Mouse (Mus musculus): ENCODE results near the gene Nucks1. TPM values are rescaled to one million over a fixed set of nuclear protein-coding genes. Genes with fewer than 3 reads are reported as not detected.

The Nucks1 gene
- polyA plus RNA-seq, 1 experiment: 180 TPM

GRCm38 (mm10) chr1:131942621-131943590 is 32.6 kb downstream of the Nucks1 start:
- TF ChIP-seq CTCF (IDR thresholded peaks at IDR 0.05; ENCODE audit: borderline replicate concordance, insufficient read depth, low read length) (no peak), POLR2A (IDR thresholded peaks at IDR 0.05; ENCODE audit: low read depth, low read length) (no peak)
- Histone ChIP-seq H3K27ac (ENCODE audit: insufficient read depth, low read length) (0 out of 2 replicates have a peak overlapping the region, but pooled peaks have one; percentile 21), H3K4me3 (ENCODE audit: insufficient read depth, low read length) (no peak overlapping the region), H3K4me1 (ENCODE audit: control insufficient read depth, insufficient read depth, low read length) (peaks cover 5% of the 10 kb centered on the region)

- Histone ChIP-seq H3K27ac (ENCODE audit: insufficient read depth, low read length) (no peak overlapping the region), H3K4me3 (ENCODE audit: insufficient read depth, low read length) (no peak overlapping the region), H3K4me1 (ENCODE audit: control insufficient read depth, insufficient read depth, low read length) (peaks cover 5% of the 10 kb centered on the region)
- no peak for TF ChIP-seq CTCF (IDR thresholded peaks at IDR 0.05; ENCODE audit: borderline replicate concordance, insufficient read depth, low read length)
- TF ChIP-seq POLR2A (IDR thresholded peaks at IDR 0.05; ENCODE audit: low read depth, low read length): no peak
Measured at GRCm38 (mm10) chr1:131945674-131946440, 35.5 kb downstream of the Nucks1 start.

- no peak overlapping the region for H3K27ac ChIP-seq (ENCODE audit: insufficient read depth, low read length)
- TF ChIP-seq CTCF (IDR thresholded peaks at IDR 0.05; ENCODE audit: borderline replicate concordance, insufficient read depth, low read length) (no peak), POLR2A (IDR thresholded peaks at IDR 0.05; ENCODE audit: low read depth, low read length) (no peak)
- no peak overlapping the region for H3K4me3 ChIP-seq (ENCODE audit: insufficient read depth, low read length)
- H3K4me1 ChIP-seq (ENCODE audit: control insufficient read depth, insufficient read depth, low read length): peaks cover 3% of the 10 kb centered on the region
Measured at GRCm38 (mm10) chr1:131946462-131947215, 36.3 kb downstream of the Nucks1 start.

- Histone ChIP-seq H3K4me1 (ENCODE audit: control insufficient read depth, insufficient read depth, low read length) (peaks cover 2% of the 10 kb centered on the region; the same call in 1 of the 2 replicates), H3K4me3 (ENCODE audit: insufficient read depth, low read length) (no peak overlapping the region), H3K27ac (ENCODE audit: insufficient read depth, low read length) (no peak overlapping the region)
- TF ChIP-seq CTCF (IDR thresholded peaks at IDR 0.05; ENCODE audit: borderline replicate concordance, insufficient read depth, low read length) (no peak), POLR2A (IDR thresholded peaks at IDR 0.05; ENCODE audit: low read depth, low read length) (no peak)
Measured at GRCm38 (mm10) chr1:131947997-131948525, 37.7 kb downstream of the Nucks1 start.

- H3K4me3 ChIP-seq (ENCODE audit: insufficient read depth, low read length): no peak overlapping the region
- no peak for TF ChIP-seq CTCF (IDR thresholded peaks at IDR 0.05; ENCODE audit: borderline replicate concordance, insufficient read depth, low read length)
- no peak for TF ChIP-seq POLR2A (IDR thresholded peaks at IDR 0.05; ENCODE audit: low read depth, low read length)
- no peak overlapping the region for H3K27ac ChIP-seq (ENCODE audit: insufficient read depth, low read length)
- no peaks in the 10 kb centered on the region for H3K4me1 ChIP-seq (ENCODE audit: control insufficient read depth, insufficient read depth, low read length)
Measured at GRCm38 (mm10) chr1:131954242-131954865, 44.0 kb downstream of the Nucks1 start.

- Histone ChIP-seq H3K4me3 (ENCODE audit: insufficient read depth, low read length) (no peak overlapping the region), H3K4me1 (ENCODE audit: control insufficient read depth, insufficient read depth, low read length) (no peaks in the 10 kb centered on the region), H3K27ac (ENCODE audit: insufficient read depth, low read length) (no peak overlapping the region)
- TF ChIP-seq POLR2A (IDR thresholded peaks at IDR 0.05; ENCODE audit: low read depth, low read length) (no peak), CTCF (IDR thresholded peaks at IDR 0.05; ENCODE audit: borderline replicate concordance, insufficient read depth, low read length) (no peak)
Measured at GRCm38 (mm10) chr1:131955131-131955757, 44.9 kb downstream of the Nucks1 start.

GRCm38 (mm10) chr1:131957416-131957815 is 47.1 kb downstream of the Nucks1 start:
- Histone ChIP-seq H3K27ac (ENCODE audit: insufficient read depth, low read length) (no peak overlapping the region), H3K4me3 (ENCODE audit: insufficient read depth, low read length) (no peak overlapping the region), H3K4me1 (ENCODE audit: control insufficient read depth, insufficient read depth, low read length) (no peaks in the 10 kb centered on the region)
- TF ChIP-seq POLR2A (IDR thresholded peaks at IDR 0.05; ENCODE audit: low read depth, low read length): no peak
- TF ChIP-seq CTCF (IDR thresholded peaks at IDR 0.05; ENCODE audit: borderline replicate concordance, insufficient read depth, low read length): no peak

- Histone ChIP-seq H3K27ac (ENCODE audit: insufficient read depth, low read length) (no peak overlapping the region), H3K4me3 (ENCODE audit: insufficient read depth, low read length) (no peak overlapping the region), H3K4me1 (ENCODE audit: control insufficient read depth, insufficient read depth, low read length) (no peaks in the 10 kb centered on the region)
- no peak for TF ChIP-seq CTCF (IDR thresholded peaks at IDR 0.05; ENCODE audit: borderline replicate concordance, insufficient read depth, low read length)
- TF ChIP-seq POLR2A (IDR thresholded peaks at IDR 0.05; ENCODE audit: low read depth, low read length): no peak
Measured at GRCm38 (mm10) chr1:131961004-131961403, 50.7 kb downstream of the Nucks1 start.

All from embryonic fibroblast, embryonic 13.5 days (primary cell).